Mouse (Mus musculus): ENCODE results near the gene Cfap69.

Gene Cfap69

DNA sequence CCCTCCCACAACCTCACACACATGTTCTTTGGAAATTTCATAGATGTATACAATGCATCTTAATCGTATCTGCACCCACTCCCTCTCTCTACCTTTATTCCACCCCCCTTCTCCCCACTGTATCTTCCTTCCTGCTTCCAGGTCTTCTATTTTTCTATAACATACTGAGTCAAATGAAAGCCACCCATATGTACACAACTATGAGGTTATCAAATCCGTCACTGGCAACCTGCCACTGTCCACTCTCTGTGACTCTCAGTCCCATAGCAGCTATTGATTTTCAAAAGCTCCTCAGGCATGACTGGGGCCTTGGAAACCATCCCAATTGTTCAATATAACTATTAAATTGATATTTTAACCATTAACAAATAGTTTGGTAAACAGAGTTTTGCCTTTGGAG is 6.1 kb downstream of the Cfap69 start:
- DNase-seq (ENCODE audit: low spot score) = no peak

DNA sequence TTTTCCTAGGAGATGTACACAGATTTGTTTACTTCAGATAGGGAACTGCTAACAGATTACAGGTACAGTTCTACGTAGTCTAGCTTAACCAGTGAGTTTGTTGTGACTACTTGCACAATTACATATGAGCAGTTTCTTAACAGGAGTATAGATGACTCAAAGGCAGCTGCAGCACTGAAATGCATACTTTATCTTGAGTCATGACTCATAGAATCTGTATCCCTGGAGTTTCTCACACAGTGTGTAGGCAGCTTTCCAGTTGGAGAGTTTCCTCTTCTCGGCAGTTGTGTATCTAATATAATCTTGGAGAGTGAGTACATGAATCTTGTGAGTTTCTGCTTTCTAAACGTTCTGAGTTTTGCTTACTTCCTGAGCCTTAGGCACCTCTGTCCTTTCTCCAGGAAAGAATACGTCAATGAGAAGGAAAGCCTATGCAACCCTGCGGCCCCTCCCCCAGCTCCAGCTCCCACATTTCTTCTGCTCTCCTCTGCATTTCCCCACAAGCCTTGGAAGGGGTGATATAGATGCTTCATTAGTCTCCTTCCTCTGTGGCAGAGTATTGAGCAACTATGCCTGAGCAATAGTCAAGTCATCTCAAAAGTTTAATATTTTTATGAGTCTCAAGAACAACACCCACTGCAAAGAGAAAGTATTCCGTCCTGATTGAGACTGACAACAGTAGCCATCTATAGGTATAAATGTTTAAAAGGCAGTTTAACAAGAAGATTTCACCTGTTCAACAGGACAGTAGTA is 15.0 kb downstream of the Cfap69 start:
- no peak for DNase-seq (ENCODE audit: low spot score)

DNA sequence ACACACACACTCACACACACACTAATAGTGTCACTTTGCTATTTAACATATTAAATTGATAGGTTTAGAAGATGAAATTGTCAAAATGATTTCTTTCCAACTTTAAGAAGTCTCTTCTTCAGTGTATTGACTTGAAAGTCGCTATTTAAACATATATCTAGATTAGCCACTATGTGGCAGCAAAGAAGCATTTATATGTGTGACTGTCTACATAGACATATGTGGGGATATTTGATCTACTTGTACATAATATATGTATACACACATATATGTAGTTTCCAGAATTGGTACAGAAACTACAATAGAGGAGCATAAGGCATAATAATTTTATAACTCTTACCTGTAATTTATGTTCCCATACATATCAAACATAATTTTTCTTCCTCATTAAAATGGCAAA is 17.9 kb downstream of the Cfap69 start:
- no peak for DNase-seq (ENCODE audit: low spot score)

DNA sequence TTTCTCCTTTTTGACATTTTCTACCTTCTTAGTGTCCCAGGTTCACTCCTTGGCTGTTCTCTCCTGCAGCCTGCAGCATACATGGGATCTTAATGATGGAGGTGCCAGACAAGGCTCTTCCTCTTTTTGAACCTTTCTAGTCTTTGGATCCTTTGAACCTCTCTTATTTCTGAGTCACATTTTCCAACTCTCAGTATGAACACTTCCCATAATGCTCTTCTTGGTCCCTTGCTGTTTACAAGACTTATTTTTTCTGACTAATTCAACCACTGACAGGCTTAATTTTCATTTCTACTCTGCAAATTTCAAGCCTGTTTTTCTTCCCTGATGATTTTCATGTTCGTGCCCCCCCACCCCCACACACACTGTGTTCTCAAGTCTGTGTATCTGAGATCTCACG is 25.5 kb downstream of the Cfap69 start:
- no peak for DNase-seq (ENCODE audit: low spot score)

DNA sequence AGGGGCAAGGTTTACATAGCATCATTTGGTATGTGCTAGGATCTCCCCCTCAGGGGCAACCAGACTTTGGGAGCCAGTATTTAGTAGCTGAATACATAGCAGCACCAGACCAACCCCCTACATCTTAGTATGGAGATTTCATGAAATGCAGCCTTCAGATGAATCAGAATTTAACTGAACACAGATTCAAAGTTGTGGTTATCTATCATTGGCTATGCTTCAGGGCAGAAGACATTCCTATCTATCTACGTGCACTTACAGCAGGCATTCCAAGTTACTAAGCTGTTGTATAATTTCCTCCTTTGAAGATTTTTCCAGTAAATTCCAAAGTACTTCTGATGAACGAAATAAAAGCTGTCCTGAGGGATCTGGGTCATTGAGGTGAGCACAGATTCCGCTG is 38.5 kb downstream of the Cfap69 start:
- no peak for DNase-seq (ENCODE audit: low spot score)

DNA sequence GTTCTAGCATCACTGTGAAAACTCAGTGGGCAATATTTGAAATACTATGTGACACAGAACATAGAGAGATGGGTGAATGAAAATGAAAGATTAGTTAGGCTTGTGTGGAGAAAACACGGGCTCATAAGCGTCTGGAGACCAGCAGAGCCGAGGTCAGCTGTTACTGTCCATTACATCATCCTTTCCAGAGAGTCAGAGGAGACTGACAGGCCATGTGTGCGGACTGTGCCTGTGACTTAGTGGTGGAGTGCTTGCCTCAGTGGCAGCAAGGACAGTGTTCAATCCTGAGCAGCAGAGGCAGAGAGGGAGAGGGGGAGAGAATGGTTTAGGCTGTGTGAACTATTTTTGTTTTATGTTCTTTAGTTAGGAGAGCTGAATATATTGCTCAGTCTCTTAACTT is 45.7 kb downstream of the Cfap69 start:
- no peak for DNase-seq (ENCODE audit: low spot score)

DNA sequence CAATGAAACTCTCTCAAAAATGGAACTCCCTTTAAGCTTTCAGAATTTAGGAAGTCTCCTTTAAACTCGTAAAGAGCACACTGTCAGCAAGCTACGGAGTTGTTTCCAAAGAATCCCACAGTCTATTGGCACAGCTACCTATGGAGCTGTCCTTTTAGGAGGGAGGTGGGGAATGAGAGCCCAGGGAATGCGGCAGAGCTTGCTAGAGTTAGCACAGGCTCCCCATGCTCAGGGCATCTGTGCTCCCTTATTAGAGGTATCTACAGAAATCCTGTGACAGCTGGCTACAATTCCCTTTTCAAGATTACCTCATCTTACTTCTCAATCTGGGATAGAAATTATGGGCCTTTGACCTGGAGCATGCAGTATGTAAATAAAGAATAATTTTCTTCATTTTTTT is 53.5 kb downstream of the Cfap69 start:
- DNase-seq (ENCODE audit: low spot score) = no peak

DNA sequence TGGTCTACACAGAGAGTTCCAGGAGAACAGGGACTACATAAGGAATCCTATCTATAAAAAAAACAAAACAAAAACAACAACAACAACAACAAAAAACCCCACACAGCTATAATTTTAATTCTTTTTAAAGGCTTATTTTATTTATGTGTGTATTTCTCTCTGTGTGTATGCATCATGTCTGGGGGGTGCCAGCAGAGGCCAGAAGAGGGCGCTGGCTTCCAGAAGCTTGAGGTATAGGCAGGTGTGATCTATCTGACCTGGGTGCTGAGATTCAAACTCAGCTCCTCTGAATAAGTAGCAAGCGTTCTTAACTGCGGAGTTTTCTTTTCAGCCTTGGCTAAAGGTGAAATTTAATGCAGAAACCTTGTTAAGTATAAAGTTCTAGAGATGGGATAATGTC is 76.4 kb downstream of the Cfap69 start:
- no peak for DNase-seq (ENCODE audit: low spot score)

DNA sequence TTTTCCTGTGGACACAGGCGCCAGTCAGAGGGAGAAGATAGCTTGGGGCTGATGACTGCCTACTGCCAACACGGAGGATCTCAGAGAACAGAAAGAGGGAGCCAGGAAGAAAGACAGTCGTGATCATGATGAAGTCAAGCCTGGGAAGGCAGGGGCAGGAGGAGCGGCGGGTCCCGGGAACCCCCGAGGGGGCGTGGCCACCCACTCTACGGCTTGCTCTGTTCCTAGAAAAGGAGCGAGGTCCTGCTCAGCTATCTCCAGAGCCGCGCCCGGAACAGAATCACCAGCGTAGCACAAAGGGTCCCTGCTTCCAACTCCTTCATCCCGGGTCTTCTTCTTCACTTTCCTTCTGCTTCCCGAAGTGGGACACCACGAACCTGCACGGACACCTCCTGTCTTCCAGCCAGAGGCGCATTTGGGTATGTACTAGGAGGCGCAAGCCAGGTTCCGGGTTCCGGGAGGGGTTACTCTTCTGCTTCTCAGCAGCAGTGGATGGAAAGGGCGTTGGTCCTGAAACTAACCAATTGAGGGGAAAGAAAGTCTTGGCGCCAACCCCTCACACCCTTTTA is 90.2 kb downstream of the Cfap69 start, which contains the start of gene Gm8773:
Gene Gm8773 (plus strand): TSS at position 51 of the 569 bp plus-strand sequence.
- DNase-seq (ENCODE audit: low spot score) = no peak

DNA sequence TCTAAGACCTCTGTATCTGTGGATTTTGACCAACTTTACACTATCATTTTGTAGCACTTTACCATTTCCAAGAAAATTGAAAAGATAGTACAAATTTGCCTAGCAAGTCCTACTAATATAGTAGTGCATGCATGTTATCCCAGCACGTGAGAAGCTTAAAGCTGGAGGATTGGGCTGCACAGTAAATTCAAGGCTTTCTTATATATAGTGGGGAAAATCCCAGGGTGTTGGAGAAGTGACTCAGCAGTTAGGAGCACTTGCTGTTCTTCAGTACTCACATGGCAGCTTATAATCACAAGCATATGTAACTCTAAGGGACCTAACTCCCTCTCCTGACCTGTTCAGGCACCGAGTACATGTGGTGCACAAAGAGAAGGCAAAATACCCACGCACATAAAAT is 101.6 kb downstream of the Cfap69 start:
- DNase-seq (ENCODE audit: low spot score) = no peak

DNA sequence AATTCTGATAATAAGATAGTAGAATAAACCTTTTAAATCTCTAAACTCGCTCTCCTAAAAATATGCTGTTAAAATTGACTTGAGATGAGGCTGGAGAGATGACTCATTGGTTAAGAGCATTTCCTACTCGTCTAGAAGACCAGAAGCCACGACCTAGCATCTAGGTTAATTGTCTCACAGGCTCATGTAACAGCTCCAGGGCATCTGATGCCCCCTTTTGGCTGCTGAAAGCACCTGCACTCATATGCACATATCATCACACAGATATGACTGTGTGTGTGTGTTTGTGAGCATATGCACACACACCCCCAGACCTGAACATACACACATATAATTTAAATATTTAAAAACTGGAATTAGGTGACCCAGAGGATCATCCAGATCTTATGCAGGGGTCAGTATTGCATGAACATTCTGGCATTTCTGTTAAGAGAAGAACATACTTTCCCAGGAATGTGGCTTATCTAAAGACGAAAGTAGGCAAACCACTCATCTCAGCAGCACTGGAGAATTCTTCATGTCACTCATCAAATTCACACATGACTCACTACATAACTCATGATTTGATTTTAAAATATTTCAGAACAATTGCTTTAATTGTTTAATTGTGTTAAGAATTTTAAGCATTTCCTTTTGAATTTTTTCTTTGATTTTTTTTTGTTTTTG is 102.9 kb downstream of the Cfap69 start:
- DNase-seq (ENCODE audit: low spot score) = no peak

DNA sequence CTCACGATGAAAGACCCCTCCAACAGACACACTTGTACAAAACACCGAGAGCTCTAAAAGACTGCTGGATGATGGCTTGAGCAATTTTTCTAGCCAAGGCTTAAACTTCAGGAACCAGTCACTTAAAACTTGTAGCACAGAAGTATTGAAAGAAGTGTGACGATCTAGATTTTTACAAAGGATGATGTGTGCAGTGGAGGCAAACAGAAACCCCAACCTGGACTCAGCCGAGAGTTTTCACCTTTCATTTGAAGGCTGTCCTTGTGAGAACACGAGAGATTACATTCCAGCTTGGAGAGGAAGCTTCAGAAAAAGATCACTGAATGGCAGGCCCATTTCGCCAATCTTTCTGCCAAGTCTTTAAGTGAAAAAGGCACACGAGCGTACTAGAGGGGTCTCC is 104.2 kb downstream of the Cfap69 start:
- DNase-seq (ENCODE audit: low spot score) = no peak

DNA sequence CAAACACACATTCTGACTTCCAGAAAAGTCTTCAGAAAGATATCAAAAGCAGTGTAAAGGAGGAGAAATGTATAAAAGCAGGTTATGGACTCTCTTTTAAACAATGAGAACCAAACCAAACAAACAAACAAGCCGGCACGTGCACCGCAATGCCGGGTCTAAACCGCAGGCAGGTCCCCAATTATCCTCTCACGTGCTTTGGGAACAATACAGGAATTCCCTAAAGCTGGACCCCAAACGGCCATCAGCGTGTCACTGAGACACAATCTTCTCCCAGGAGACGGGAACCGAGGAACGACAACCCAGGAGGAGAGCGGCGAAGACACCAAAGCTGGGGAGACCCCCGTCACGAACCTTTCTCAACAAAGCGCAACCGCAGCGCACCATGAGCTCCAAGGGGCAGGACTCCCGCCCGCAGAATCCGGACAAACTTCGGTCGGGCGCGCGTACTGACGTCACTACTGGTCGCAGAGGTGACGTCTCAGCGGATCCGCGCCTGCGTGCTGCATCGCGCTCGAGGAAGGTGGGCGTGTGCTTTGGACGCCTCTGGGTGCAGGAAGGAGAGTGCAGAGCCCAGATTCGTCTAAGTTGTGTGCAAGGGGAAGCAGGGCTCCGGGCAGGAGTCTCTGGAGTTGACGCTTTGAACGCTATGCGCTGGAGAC is 104.8 kb downstream of the Cfap69 start, which contains the start of gene Gtpbp10:
Gene Gtpbp10 (minus strand): TSS at position 460 of the 662 bp plus-strand sequence.
- peak; percentile 82 for DNase-seq (ENCODE audit: low spot score)

DNA sequence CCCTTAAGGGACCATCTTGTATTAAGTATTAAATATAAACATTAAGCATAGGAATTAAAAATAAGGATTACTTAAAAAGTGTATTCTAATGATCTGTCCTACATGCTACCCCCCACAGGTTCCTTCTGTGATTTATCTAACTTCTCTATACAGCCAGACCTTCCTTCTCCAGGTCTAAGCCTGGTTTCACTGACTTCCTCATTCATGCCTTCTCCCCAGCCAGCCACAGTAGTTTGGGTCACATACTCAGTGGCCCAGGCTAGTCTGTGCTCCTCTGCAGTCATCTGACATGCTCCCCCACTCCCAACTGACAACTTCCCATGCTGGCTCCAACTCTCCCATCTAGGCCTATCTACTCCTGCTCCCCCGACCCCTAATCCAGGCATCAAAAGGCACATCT is 112.9 kb downstream of the Cfap69 start:
- DNase-seq (ENCODE audit: low spot score) = no peak

DNA sequence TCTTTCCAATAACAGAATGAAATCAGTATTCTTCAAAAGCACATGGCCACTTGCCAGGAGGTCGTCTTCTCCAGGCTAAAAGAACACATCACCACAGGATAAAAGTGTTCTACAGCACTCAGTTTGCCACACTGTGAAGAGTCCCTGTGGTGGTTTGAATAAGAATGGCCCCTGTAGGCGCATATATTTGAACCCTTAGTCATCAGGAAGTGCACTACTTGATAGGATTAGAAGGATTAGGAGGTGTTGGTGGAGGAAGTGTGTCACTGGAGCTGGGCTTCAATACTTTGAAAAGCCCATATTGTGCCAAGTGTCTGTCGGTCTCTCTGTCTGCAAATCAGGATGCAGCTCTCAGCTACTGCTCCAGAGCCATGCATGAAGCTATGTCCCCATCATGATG is 123.7 kb downstream of the Cfap69 start:
- no peak for DNase-seq (ENCODE audit: low spot score)

DNA sequence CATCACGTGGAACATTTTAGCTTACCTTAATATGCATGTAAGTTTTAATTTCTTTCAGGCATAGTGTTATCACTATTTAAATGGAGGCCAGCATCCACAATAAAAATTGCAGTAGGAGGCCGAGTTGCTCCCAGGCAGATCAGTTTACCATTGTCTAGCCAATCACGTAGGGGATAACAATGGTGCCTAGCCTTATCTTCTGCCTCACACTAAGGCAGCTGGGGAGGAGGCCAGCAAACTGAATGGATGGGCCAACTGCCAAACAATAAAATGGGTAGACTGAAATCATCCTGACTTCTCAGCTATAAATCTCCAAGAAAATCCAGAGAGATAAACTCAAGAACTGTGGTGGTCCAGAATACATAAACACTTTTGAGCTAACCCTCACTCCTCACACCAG is 124.3 kb downstream of the Cfap69 start:
- no peak for DNase-seq (ENCODE audit: low spot score)

DNA sequence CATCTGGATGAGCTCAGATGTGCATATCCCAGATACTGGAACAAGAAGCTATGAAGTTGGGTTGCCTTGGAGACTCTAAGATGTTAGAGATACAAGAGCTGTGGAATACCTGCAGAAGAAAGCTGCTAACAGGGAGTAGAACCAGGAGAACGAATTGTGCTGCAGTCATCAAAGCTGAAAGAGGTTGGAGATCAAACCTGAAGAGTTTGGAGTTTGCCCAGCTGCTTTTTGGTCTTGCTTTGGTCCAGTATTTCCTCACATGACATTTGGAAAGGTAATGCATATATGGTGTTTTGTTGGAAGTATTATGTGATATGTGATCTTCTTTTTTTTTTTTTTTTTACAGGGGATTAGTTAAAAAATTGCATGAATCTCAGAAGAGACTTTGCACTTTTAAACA is 127.9 kb downstream of the Cfap69 start:
- no peak for DNase-seq (ENCODE audit: low spot score)

DNA sequence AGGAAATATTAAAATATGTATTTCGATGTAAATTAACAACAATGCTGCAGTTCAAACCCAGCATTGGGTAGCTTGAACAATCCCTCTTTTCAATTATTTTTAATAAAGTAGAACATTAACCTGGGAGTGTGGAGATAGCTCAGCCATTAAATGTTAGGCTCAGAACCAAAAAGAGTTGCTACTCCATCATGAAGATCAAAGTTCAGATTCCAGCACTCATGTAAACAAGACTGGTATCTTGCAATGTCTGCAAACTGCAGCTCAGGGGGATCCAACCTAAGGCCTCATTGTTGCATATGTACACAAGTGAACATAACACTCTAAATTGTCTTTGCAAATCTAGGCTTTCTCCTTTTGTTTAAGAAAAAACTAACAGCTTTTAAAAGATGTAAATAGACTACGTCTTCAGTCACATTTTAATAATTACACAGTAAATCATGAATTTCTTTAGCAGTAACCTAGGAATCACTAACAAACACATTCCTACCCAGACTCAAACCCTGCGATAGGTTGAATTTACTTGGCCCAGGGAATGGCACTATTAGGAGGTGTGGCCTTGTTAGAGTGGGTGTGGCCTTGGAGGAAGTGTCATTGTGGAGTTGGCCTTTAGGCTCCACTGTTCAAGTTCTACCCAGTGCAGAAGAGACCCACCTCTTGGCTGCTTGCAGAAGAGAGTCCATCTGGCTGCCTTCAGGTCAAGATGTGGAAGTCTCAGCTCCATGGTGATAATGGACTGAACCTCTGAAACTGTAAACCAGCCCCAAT is 130.2 kb downstream of the Cfap69 start:
- DNase-seq (ENCODE audit: low spot score) = no peak
